Mouse (Mus musculus): ENCODE measurements around the gene Nt5c.
"Not testable (repeated sequence)": the region's sequence is repeated elsewhere in the genome, so short reads cannot be mapped to it uniquely, and the experiment has no call there.

Gene Nt5c

GRCm38 (mm10) chr11:115463397-115463796 is 28.3 kb downstream of the Nt5c start:
- DNase-seq, result no peak

- no peak for DNase-seq
These were observed 29.3 kb downstream of the Nt5c start, which contains the start of gene Slc16a5 for GRCm38 (mm10) chr11:115462243-115462891. Gene Slc16a5, plus strand, starts transcription at chr11:115462474.

- no peak for DNase-seq
These were observed 29.8 kb downstream of the Nt5c start for GRCm38 (mm10) chr11:115461846-115462242.

- DNase-seq, result no peak
These were observed 30.7 kb downstream of the Nt5c start for GRCm38 (mm10) chr11:115460976-115461375.

- no peak for DNase-seq
These were observed 34.3 kb downstream of the Nt5c start for GRCm38 (mm10) chr11:115457405-115457804.

GRCm38 (mm10) chr11:115456182-115456581 is 35.5 kb downstream of the Nt5c start:
- DNase-seq, result no peak

- no peak for DNase-seq
These were observed 36.0 kb downstream of the Nt5c start for GRCm38 (mm10) chr11:115455619-115456018.

- not testable (repeated sequence) for DNase-seq
These were observed 36.8 kb downstream of the Nt5c start for GRCm38 (mm10) chr11:115454822-115455221.

GRCm38 (mm10) chr11:115453306-115453705 is 38.4 kb downstream of the Nt5c start:
- DNase-seq, result no peak

GRCm38 (mm10) chr11:115452281-115452860 is 39.3 kb downstream of the Nt5c start:
- no peak for DNase-seq

- no peak for DNase-seq
These were observed 39.9 kb downstream of the Nt5c start for GRCm38 (mm10) chr11:115451781-115452241.

- DNase-seq, result no peak
These were observed 41.5 kb downstream of the Nt5c start for GRCm38 (mm10) chr11:115450176-115450575.

- DNase-seq, result no peak
These were observed 42.7 kb downstream of the Nt5c start for GRCm38 (mm10) chr11:115448998-115449397.

- no peak for DNase-seq
These were observed 43.6 kb downstream of the Nt5c start for GRCm38 (mm10) chr11:115448075-115448474.

- no peak for DNase-seq
These were observed 44.3 kb downstream of the Nt5c start for GRCm38 (mm10) chr11:115447321-115447885.

- no peak for DNase-seq
These were observed 44.8 kb downstream of the Nt5c start for GRCm38 (mm10) chr11:115446906-115447305.

GRCm38 (mm10) chr11:115441417-115441816 is 50.2 kb downstream of the Nt5c start:
- DNase-seq, result no peak

Data from cerebellum, postnatal 36 days (tissue).